Mouse (Mus musculus) MEL (cell line): Measurements from ENCODE around the gene Arhgap45.

ENCODE experiments used
- CTCF ChIP-seq, 3 experiments: IDR thresholded peaks in 2 of 3; conservative IDR thresholded peaks in 1 of 3; 2 replicates each; pipeline ENCODE4 v1.5.1; 2011 to 2012; ENCODE audit warnings: low read length in 3 of 3, low read depth in 2 of 3, mild to moderate bottlenecking in 2 of 3, improper control_type of control experiment in 1 of 3, inconsistent platforms in 1 of 3, mixed read lengths in 1 of 3, moderate library complexity in 1 of 3; ENCODE audit not compliant: control insufficient read depth in 1 of 3, insufficient read depth in 1 of 3, poor library complexity in 1 of 3, severe bottlenecking in 1 of 3
- EP300 ChIP-seq, 2 experiments: IDR thresholded peaks; 2 replicates each; pipeline ENCODE4 v1.6.1; 2011; ENCODE audit warnings: improper control_type of control experiment in 2 of 2, low read length in 2 of 2, low read depth in 1 of 2, mild to moderate bottlenecking in 1 of 2
- GATA1 ChIP-seq: IDR thresholded peaks from 2 replicates; pipeline ENCODE4 v1.6.1; 2011; ENCODE audit warnings: low read depth, low read length, improper control_type of control experiment
- HCFC1 ChIP-seq: IDR thresholded peaks from 2 replicates; pipeline ENCODE4 v1.6.1; 2012; ENCODE audit warnings: low read depth, mild to moderate bottlenecking, inconsistent platforms, low read length, improper control_type of control experiment, moderate library complexity
- MYC ChIP-seq: IDR thresholded peaks from 2 replicates; pipeline ENCODE4 v1.6.1; 2011; ENCODE audit warnings: low read depth, mild to moderate bottlenecking, low read length, improper control_type of control experiment, moderate library complexity
- POLR2A ChIP-seq, 2 experiments: IDR thresholded peaks; 2 replicates each; pipeline ENCODE4 v1.6.1; 2011 to 2012; ENCODE audit warnings: low read length in 2 of 2, mild to moderate bottlenecking in 2 of 2, control low read depth in 1 of 2, improper control_type of control experiment in 1 of 2, low read depth in 1 of 2, moderate library complexity in 1 of 2; ENCODE audit not compliant: control insufficient read depth in 1 of 2, insufficient read depth in 1 of 2, poor library complexity in 1 of 2
- SMC3 ChIP-seq: IDR thresholded peaks from 2 replicates; pipeline ENCODE4 v1.6.1; 2011; ENCODE audit warnings: low read depth, low read length, improper control_type of control experiment
- USF1 ChIP-seq: IDR thresholded peaks from 2 replicates; pipeline ENCODE4 v1.6.1; 2014; ENCODE audit warnings: low read depth, mild to moderate bottlenecking, inconsistent platforms, low read length, improper control_type of control experiment, moderate library complexity
- ZNF384 ChIP-seq: IDR thresholded peaks from 2 replicates; pipeline ENCODE4 v1.6.1; 2012; ENCODE audit warnings: low read depth, mild to moderate bottlenecking, inconsistent platforms, low read length, improper control_type of control experiment

GRCm38 (mm10) chr10:80077312-80077711, 60.9 kb downstream of the Arhgap45 start:
- TF ChIP-seq CTCF (IDR thresholded peaks at IDR 0.05 in 2 of 3, conservative IDR thresholded peaks at IDR 0.05 in 1 of 3; ENCODE audit: control insufficient read depth in 1 of 3, insufficient read depth in 1 of 3, low read depth in 2 of 3, low read length in 3 of 3, poor library complexity in 1 of 3, severe bottlenecking in 1 of 3) (no peak), ZNF384 (no peak), MYC (no peak), POLR2A (IDR thresholded peaks at IDR 0.05; ENCODE audit: control insufficient read depth in 1 of 2, insufficient read depth in 1 of 2, low read depth in 1 of 2, low read length in 2 of 2, poor library complexity in 1 of 2) (no peak), GATA1 (no peak), EP300 (IDR thresholded peaks at IDR 0.05; ENCODE audit: low read depth in 1 of 2, low read length in 2 of 2) (no peak), HCFC1 (no peak), SMC3 (no peak), USF1 (no peak)
